Mouse (Mus musculus) testis, adult 2 months (tissue): ENCODE results near the gene Lag3. TPM values are rescaled to one million over a fixed set of nuclear protein-coding genes. Genes with fewer than 3 reads are reported as not detected.

ENCODE experiments used
- H3K27ac ChIP-seq: fragments of 200-500 bp; 2 replicates; pipeline ENCODE4 v1.5.1; 2012; ENCODE audit warnings: low read depth, low read length; ENCODE audit not compliant: control insufficient read depth, insufficient read depth
- H3K27me3 ChIP-seq: fragments of 200-500 bp; 2 replicates; pipeline ENCODE4 v1.6.1; 2012; ENCODE audit warnings: mild to moderate bottlenecking, low read length, moderate library complexity; ENCODE audit not compliant: control insufficient read depth, insufficient read depth
- H3K36me3 ChIP-seq: fragments of 200-500 bp; 2 replicates; pipeline ENCODE4 v1.6.1; 2012; ENCODE audit warnings: mild to moderate bottlenecking, low read length; ENCODE audit not compliant: control insufficient read depth, insufficient read depth
- H3K4me1 ChIP-seq: fragments of 200-500 bp; 2 replicates; pipeline ENCODE4 v1.6.1; 2012; ENCODE audit warnings: low read length; ENCODE audit not compliant: control insufficient read depth, insufficient read depth
- H3K4me3 ChIP-seq: fragments of 200-500 bp; 2 replicates; pipeline ENCODE4 v1.5.1; 2012; ENCODE audit warnings: low read depth, mild to moderate bottlenecking, low read length, moderate library complexity, mixed read lengths; ENCODE audit not compliant: control insufficient read depth
- CTCF ChIP-seq: fragments of 200-500 bp; IDR thresholded peaks from 2 replicates; pipeline ENCODE4 v1.5.1; 2012; ENCODE audit warnings: low read depth, mild to moderate bottlenecking, inconsistent platforms, low read length, moderate library complexity; ENCODE audit not compliant: control insufficient read depth, insufficient read depth, insufficient replicate concordance
- POLR2A ChIP-seq: fragments of 200-500 bp; IDR thresholded peaks from 2 replicates; pipeline ENCODE4 v1.6.1; 2012; ENCODE audit warnings: low read depth, mild to moderate bottlenecking, inconsistent platforms, low read length, moderate library complexity; ENCODE audit not compliant: control insufficient read depth
- polyA plus RNA-seq: library from polyadenylated mRNA; depleted of rRNA; stranded (reverse); fragments of >200 nt; gene quantifications from 2 replicates; pipeline ENCODE4 v1.2.3, GENCODE M21; 2012

Lag3 gene
- polyA plus RNA-seq, 1 experiment, result 0.12 TPM

- Histone ChIP-seq H3K4me1 (no peaks in the 10 kb centered on the region; the same call in 1 of the 2 replicates), H3K27ac (no peak overlapping the region), H3K27me3 (no peaks in the 10 kb centered on the region), H3K36me3 (no peaks in the 10 kb centered on the region), H3K4me3 (no peak overlapping the region)
- TF ChIP-seq CTCF (no peak), POLR2A (no peak)
Observed at GRCm38 (mm10) chr6:124888555-124889125, 22.9 kb downstream of the Lag3 start.

GRCm38 (mm10) chr6:124887986-124888385 is 23.5 kb downstream of the Lag3 start, which contains the start of gene Cd4:
TSS of gene Cd4 (minus strand) at chr6:124888221.
- H3K4me1 ChIP-seq, result no peaks in the 10 kb centered on the region; the same call in 1 of the 2 replicates
- H3K36me3 ChIP-seq, result no peaks in the 10 kb centered on the region
- TF ChIP-seq POLR2A, result no peak
- no peak for TF ChIP-seq CTCF
- H3K4me3 ChIP-seq, result no peak within 1 kb of the TSS
- no peak within 1 kb of the TSS for H3K27ac ChIP-seq
- no peaks in the 10 kb centered on the region for H3K27me3 ChIP-seq

- Histone ChIP-seq H3K36me3 (no peaks in the 10 kb centered on the region), H3K27me3 (no peaks in the 10 kb centered on the region), H3K4me1 (no peaks in the 10 kb centered on the region; the same call in 1 of the 2 replicates), H3K27ac (no peak overlapping the region), H3K4me3 (no peak overlapping the region)
- no peak for TF ChIP-seq CTCF
- TF ChIP-seq POLR2A, result no peak
Observed at GRCm38 (mm10) chr6:124885956-124886381, 25.5 kb downstream of the Lag3 start.

GRCm38 (mm10) chr6:124884714-124885500 is 26.6 kb downstream of the Lag3 start:
- H3K27ac ChIP-seq, result no peak overlapping the region
- no peak overlapping the region for H3K4me3 ChIP-seq
- H3K4me1 ChIP-seq, result no peaks in the 10 kb centered on the region; the same call in 1 of the 2 replicates
- H3K36me3 ChIP-seq, result no peaks in the 10 kb centered on the region
- H3K27me3 ChIP-seq, result no peaks in the 10 kb centered on the region
- TF ChIP-seq CTCF, result no peak
- TF ChIP-seq POLR2A, result no peak

- TF ChIP-seq CTCF, result no peak
- no peak for TF ChIP-seq POLR2A
- H3K27ac ChIP-seq, result no peak overlapping the region
- no peaks in the 10 kb centered on the region for H3K36me3 ChIP-seq
Observed at GRCm38 (mm10) chr6:124883351-124883750, 28.2 kb downstream of the Lag3 start.

GRCm38 (mm10) chr6:124881821-124882220 is 29.7 kb downstream of the Lag3 start:
- no peaks in the 10 kb centered on the region; the same call in 1 of the 2 replicates for H3K4me1 ChIP-seq
- TF ChIP-seq POLR2A, result no peak
- TF ChIP-seq CTCF, result no peak
- no peaks in the 10 kb centered on the region for H3K36me3 ChIP-seq
- no peaks in the 10 kb centered on the region for H3K27me3 ChIP-seq
- H3K4me3 ChIP-seq, result no peak overlapping the region
- H3K27ac ChIP-seq, result no peak overlapping the region

More at GRCm38 (mm10) chr6:124883351-124883750, 28.2 kb downstream of the Lag3 start:
- Histone ChIP-seq H3K4me3 (no peak overlapping the region), H3K4me1 (no peaks in the 10 kb centered on the region; the same call in 1 of the 2 replicates), H3K27me3 (no peaks in the 10 kb centered on the region)

GRCm38 (mm10) chr6:124879390-124879789 is 32.1 kb downstream of the Lag3 start:
- Histone ChIP-seq H3K36me3 (no peaks in the 10 kb centered on the region), H3K27me3 (no peaks in the 10 kb centered on the region), H3K4me3 (no peak overlapping the region), H3K27ac (no peak overlapping the region), H3K4me1 (no peaks in the 10 kb centered on the region)
- TF ChIP-seq POLR2A (no peak), CTCF (no peak)
